Mouse (Mus musculus) CH12.LX (cell line): ENCODE data around the gene Kxd1. TPM values are rescaled to one million over a fixed set of nuclear protein-coding genes. Genes with fewer than 3 reads are reported as not detected.

Experiments used
- DNase-seq: peaks from one replicate; pipeline ENCODE4 v3.0.0-alpha.2; 2013; ENCODE audit errors: extremely low read depth
- H3K27ac ChIP-seq: 2 replicates; pipeline ENCODE4 v1.5.1; 2012; ENCODE audit warnings: low read depth, mild to moderate bottlenecking, control low read depth, moderate library complexity; ENCODE audit not compliant: insufficient read depth
- H3K27me3 ChIP-seq: replicated peaks from 2 replicates; pipeline ENCODE3; 2012; ENCODE audit warnings: inconsistent platforms
- H3K36me3 ChIP-seq, 2 experiments: replicated peaks in 1 of 2; 2 replicates each; pipeline versions ENCODE3 to v1.6.1; 2012; ENCODE audit warnings: inconsistent platforms in 1 of 2, low read length in 1 of 2, mild to moderate bottlenecking in 1 of 2, mixed read lengths in 1 of 2, moderate library complexity in 1 of 2; ENCODE audit not compliant: control insufficient read depth in 1 of 2, insufficient read depth in 1 of 2
- H3K4me1 ChIP-seq, 2 experiments: 2 replicates each; pipeline ENCODE4 v1.6.1; 2012; ENCODE audit warnings: inconsistent platforms in 1 of 2, moderate library complexity in 1 of 2; ENCODE audit not compliant: insufficient read depth in 2 of 2, control insufficient read depth in 1 of 2
- H3K4me2 ChIP-seq: 2 replicates; pipeline ENCODE4 v1.6.1; 2012; ENCODE audit warnings: low read depth, mild to moderate bottlenecking, control low read depth; ENCODE audit not compliant: poor library complexity, insufficient read depth, severe bottlenecking
- H3K4me3 ChIP-seq, 3 experiments: fragments of 150-350 bp in 1 of 3; sonication (generic) in 1 of 3; replicated peaks in 1 of 3; 2 replicates each; pipeline versions ENCODE3 to v1.5.1; 2011 to 2012; ENCODE audit warnings: low read depth in 2 of 3, low read length in 2 of 3, mild to moderate bottlenecking in 2 of 3, moderate library complexity in 2 of 3, control low read depth in 1 of 3, improper control_type of control experiment in 1 of 3, inconsistent platforms in 1 of 3, mixed read lengths in 1 of 3; ENCODE audit not compliant: poor library complexity in 1 of 3
- H3K79me2 ChIP-seq: replicated peaks from 2 replicates; pipeline ENCODE4 v1.6.1; 2012; ENCODE audit warnings: mild to moderate bottlenecking, moderate library complexity; ENCODE audit not compliant: control insufficient read depth, poor library complexity, insufficient read depth, severe bottlenecking; ENCODE audit errors: extremely low read depth
- H3K9ac ChIP-seq: 2 replicates; pipeline ENCODE4 v1.6.1; 2012; ENCODE audit warnings: low read depth, mild to moderate bottlenecking, control low read depth, moderate library complexity; ENCODE audit not compliant: insufficient read depth
- H3K9me3 ChIP-seq: replicated peaks from 2 replicates; pipeline ENCODE3; 2012; ENCODE audit warnings: low read length, inconsistent platforms, mixed read lengths
- BHLHE40 ChIP-seq: IDR thresholded peaks from 2 replicates; pipeline ENCODE4 v1.6.1; 2011; ENCODE audit warnings: mild to moderate bottlenecking, low read depth, low read length, improper control_type of control experiment
- CHD1 ChIP-seq: IDR thresholded peaks from 2 replicates; pipeline ENCODE4 v1.6.1; 2012; ENCODE audit warnings: low read depth, low read length, improper control_type of control experiment, inconsistent platforms
- CTCF ChIP-seq, 2 experiments: IDR thresholded peaks in 1 of 2; conservative IDR thresholded peaks in 1 of 2; 2 replicates each; pipeline ENCODE4 v1.5.1; 2011 to 2012; ENCODE audit warnings: low read depth in 2 of 2, low read length in 2 of 2, improper control_type of control experiment in 1 of 2, inconsistent platforms in 1 of 2, mild to moderate bottlenecking in 1 of 2, moderate library complexity in 1 of 2
- E2F4 ChIP-seq: IDR thresholded peaks from 2 replicates; pipeline ENCODE4 v1.6.1; 2011; ENCODE audit warnings: low read depth, low read length, improper control_type of control experiment; ENCODE audit not compliant: insufficient replicate concordance
- ELF1 ChIP-seq: IDR thresholded peaks from 2 replicates; pipeline ENCODE4 v1.6.1; 2014; ENCODE audit warnings: low read depth, mild to moderate bottlenecking, inconsistent platforms, low read length, improper control_type of control experiment
- GABPA ChIP-seq: IDR thresholded peaks from 2 replicates; pipeline ENCODE4 v1.6.1; 2012; ENCODE audit warnings: low read depth, low read length, improper control_type of control experiment, inconsistent platforms; ENCODE audit not compliant: insufficient replicate concordance
- MAFK ChIP-seq: IDR thresholded peaks from 2 replicates; pipeline ENCODE4 v1.6.1; 2011; ENCODE audit warnings: low read length, improper control_type of control experiment; ENCODE audit not compliant: insufficient replicate concordance
- MAX ChIP-seq: IDR thresholded peaks from 2 replicates; pipeline ENCODE4 v1.6.1; 2011; ENCODE audit warnings: low read length, improper control_type of control experiment
- MEF2A ChIP-seq: IDR thresholded peaks from 2 replicates; pipeline ENCODE4 v1.6.1; 2014; ENCODE audit warnings: low read depth, mild to moderate bottlenecking, inconsistent platforms, low read length, improper control_type of control experiment, borderline replicate concordance
- NELFE ChIP-seq: IDR thresholded peaks from 2 replicates; pipeline ENCODE4 v1.6.1; 2011; ENCODE audit warnings: low read depth, low read length, improper control_type of control experiment
- PAX5 ChIP-seq: IDR thresholded peaks from 2 replicates; pipeline ENCODE4 v1.6.1; 2012; ENCODE audit warnings: low read length, inconsistent platforms, mixed read lengths
- POLR2A ChIP-seq: IDR thresholded peaks from 2 replicates; pipeline ENCODE4 v1.6.1; 2011; ENCODE audit warnings: low read depth, mild to moderate bottlenecking, improper control_type of control experiment, low read length
- POLR2AphosphoS2 ChIP-seq: IDR thresholded peaks from 2 replicates; pipeline ENCODE4 v1.6.1; 2011; ENCODE audit warnings: low read depth, low read length, improper control_type of control experiment
- RAD21 ChIP-seq: IDR thresholded peaks from 2 replicates; pipeline ENCODE4 v1.6.1; 2011; ENCODE audit warnings: low read depth, mild to moderate bottlenecking, low read length, improper control_type of control experiment, moderate library complexity
- SIN3A ChIP-seq: IDR thresholded peaks from 2 replicates; pipeline ENCODE4 v1.6.1; 2012; ENCODE audit warnings: low read length, improper control_type of control experiment, inconsistent platforms
- SMC3 ChIP-seq: IDR thresholded peaks from 2 replicates; pipeline ENCODE4 v1.6.1; 2011; ENCODE audit warnings: low read depth, low read length, improper control_type of control experiment
- TCF12 ChIP-seq: IDR thresholded peaks from 2 replicates; pipeline ENCODE4 v1.6.1; 2014; ENCODE audit warnings: low read depth, mild to moderate bottlenecking, inconsistent platforms, low read length, improper control_type of control experiment
- UBTF ChIP-seq: IDR thresholded peaks from 2 replicates; pipeline ENCODE4 v1.6.1; 2012; ENCODE audit warnings: low read depth, mild to moderate bottlenecking, inconsistent platforms, low read length, improper control_type of control experiment, moderate library complexity
- USF2 ChIP-seq: conservative IDR thresholded peaks from 2 replicates; pipeline ENCODE4 v1.6.1; 2011; ENCODE audit warnings: low read depth, low read length, improper control_type of control experiment
- ZC3H11A ChIP-seq: IDR thresholded peaks from 2 replicates; pipeline ENCODE4 v1.6.1; 2012; ENCODE audit warnings: low read depth, mild to moderate bottlenecking, inconsistent platforms, low read length, improper control_type of control experiment
- dilution Hi-C: fragments of 300-500 bp; cut with MboI; formaldehyde crosslinking; loops from 2 replicates; pipeline ENCODE4 v1.14.3; 2020; ENCODE audit warnings: low sequenced_read_pairs; ENCODE audit not compliant: extremely low pct_unique_long_range_greater_than_20kb, extremely low pct_ligation_motif_present
- in situ Hi-C: fragments of 300-500 bp; cut with MboI; formaldehyde crosslinking; loops from 3 replicates; pipeline ENCODE4 v1.14.3; 2019; ENCODE audit warnings: low sequenced_read_pairs, low pct_ligation_motif_present, low pct_unique_long_range_greater_than_20kb, mixed read lengths
- polyA plus RNA-seq: library from polyadenylated mRNA; unstranded; fragments of >175 nt; gene quantifications from 2 replicates; pipeline ENCODE4 v1.2.1, GENCODE M21; 2012; ENCODE audit warnings: low read depth; ENCODE audit not compliant: insufficient read length
- total RNA-seq, 2 experiments: library from RNA; depleted of rRNA; stranded (reverse); fragments of 300-350 nt in 1 of 2; fragments of >200 nt in 1 of 2; gene quantifications; 2 replicates each; pipeline ENCODE4 v1.2.3; 2012 to 2014

Gene Kxd1
- total and polyA plus RNA-seq, 3 experiments, result 56.6 to 68.0 (median 63.4) TPM

- no peak overlapping the region for H3K27ac ChIP-seq
- no peak for DNase-seq
- no peak overlapping the region for H3K4me2 ChIP-seq
Observed at GRCm38 (mm10) chr8:70560564-70560963, 32.8 kb upstream of the Kxd1 start.

DNA sequence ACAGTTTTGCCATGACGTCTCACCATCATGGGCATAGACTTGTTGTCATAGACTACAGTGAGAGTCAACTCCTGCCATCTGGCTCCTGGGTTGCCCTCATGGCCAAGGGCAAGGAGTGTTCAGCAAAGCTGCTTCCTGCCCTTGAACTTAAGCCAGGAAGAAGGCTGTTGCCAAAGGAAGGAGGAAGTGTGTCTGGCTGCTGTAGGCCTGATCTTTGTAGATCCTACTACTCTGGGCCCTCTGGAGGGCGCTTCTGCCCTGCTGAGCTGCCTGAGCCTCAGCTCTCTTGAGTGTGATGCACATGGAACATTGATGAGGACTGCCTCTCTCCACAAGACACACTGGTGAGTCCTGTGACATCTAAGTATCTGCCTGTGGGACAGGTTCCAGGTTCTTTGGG lies 32.3 kb upstream of the Kxd1 start:
- Histone ChIP-seq H3K4me1 (peaks cover 3 to 49% of the 10 kb centered on the region in 2 experiments; a peak in 2 of 4 replicates), H3K79me2 (no peaks in the 10 kb centered on the region), H3K9me3 (no peaks in the 10 kb centered on the region), H3K27me3 (no peaks in the 10 kb centered on the region), H3K9ac (no peak overlapping the region), H3K4me2 (no peak overlapping the region), H3K27ac (no peak overlapping the region), H3K36me3 (peaks cover 0 to 68% of the 10 kb centered on the region in 2 experiments), H3K4me3 (no peak overlapping the region)
- in situ Hi-C loops (no loop called here), dilution Hi-C loops (no loop called here)
- peak; percentile 42 for DNase-seq
- TF ChIP-seq MAX (no peak), SMC3 (peak; percentile 14; the same call in 1 of the 2 replicates), RAD21 (peak; percentile 40), UBTF (no peak), MEF2A (no peak), NELFE (no peak), BHLHE40 (no peak), E2F4 (no peak), CTCF (conservative IDR thresholded peaks at IDR 0.05 in 1 of 2, IDR thresholded peaks at IDR 0.05 in 1 of 2; ENCODE audit: low read depth in 2 of 2, low read length in 2 of 2) (peak in 1 of 2 experiments; percentile 58; a peak in 2 of 4 replicates), CHD1 (no peak), USF2 (no peak), ZC3H11A (no peak), ELF1 (0 out of 2 replicates have a peak, but pooled peaks have one; percentile 10), PAX5 (no peak), TCF12 (no peak)

More at GRCm38 (mm10) chr8:70560564-70560963, 32.8 kb upstream of the Kxd1 start:
- TF ChIP-seq SIN3A, result no peak
- no peak for TF ChIP-seq SMC3
- no peak for TF ChIP-seq GABPA
- TF ChIP-seq POLR2A, result no peak
- TF ChIP-seq POLR2AphosphoS2, result no peak
- no peak for TF ChIP-seq MAFK
- in situ Hi-C loops (no loop called here), dilution Hi-C loops (no loop called here)
- Histone ChIP-seq H3K79me2 (no peaks in the 10 kb centered on the region), H3K4me1 (peaks cover 3 to 54% of the 10 kb centered on the region in 2 experiments; a peak in 2 of 4 replicates), H3K9ac (no peak overlapping the region), H3K27me3 (no peaks in the 10 kb centered on the region), H3K36me3 (peaks cover 0 to 67% of the 10 kb centered on the region in 2 experiments), H3K4me3 (no peak overlapping the region), H3K9me3 (no peaks in the 10 kb centered on the region)
